Mouse (Mus musculus) urinary bladder, postnatal 0 days (tissue): ENCODE data around the gene Elavl3. TPM values are rescaled to one million over a fixed set of nuclear protein-coding genes. Genes with fewer than 3 reads are reported as not detected.

Experiments used
- polyA plus RNA-seq: library from polyadenylated mRNA; unstranded; fragments of >200 nt; fragmentation: Nextera tagmentation; extraction: Ambion mirVana; gene quantifications from 2 replicates; pipeline ENCODE4 v1.2.1, GENCODE M21; 2015

Gene Elavl3
- 0.05 TPM in 1 of 2 replicates, not detected in the other for polyA plus RNA-seq

DNA sequence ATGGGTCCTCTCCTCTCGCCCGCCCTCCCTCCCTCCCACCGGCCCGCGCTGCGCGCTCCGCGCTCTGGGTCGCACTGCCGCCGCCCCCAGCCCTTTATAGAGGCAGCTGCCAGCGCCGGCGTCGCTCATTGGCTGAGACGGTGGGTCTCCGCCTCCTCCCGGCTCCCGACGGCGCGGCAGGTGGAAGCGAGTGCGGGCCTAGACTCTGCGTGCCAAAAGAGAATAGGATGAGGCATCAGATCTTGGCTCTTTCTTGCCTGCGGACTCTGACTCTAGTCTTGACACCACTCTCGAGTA, at the start of gene Elavl3:
Gene Elavl3, minus strand, starts transcription at position 66 of the 297 bp plus-strand sequence.

DNA sequence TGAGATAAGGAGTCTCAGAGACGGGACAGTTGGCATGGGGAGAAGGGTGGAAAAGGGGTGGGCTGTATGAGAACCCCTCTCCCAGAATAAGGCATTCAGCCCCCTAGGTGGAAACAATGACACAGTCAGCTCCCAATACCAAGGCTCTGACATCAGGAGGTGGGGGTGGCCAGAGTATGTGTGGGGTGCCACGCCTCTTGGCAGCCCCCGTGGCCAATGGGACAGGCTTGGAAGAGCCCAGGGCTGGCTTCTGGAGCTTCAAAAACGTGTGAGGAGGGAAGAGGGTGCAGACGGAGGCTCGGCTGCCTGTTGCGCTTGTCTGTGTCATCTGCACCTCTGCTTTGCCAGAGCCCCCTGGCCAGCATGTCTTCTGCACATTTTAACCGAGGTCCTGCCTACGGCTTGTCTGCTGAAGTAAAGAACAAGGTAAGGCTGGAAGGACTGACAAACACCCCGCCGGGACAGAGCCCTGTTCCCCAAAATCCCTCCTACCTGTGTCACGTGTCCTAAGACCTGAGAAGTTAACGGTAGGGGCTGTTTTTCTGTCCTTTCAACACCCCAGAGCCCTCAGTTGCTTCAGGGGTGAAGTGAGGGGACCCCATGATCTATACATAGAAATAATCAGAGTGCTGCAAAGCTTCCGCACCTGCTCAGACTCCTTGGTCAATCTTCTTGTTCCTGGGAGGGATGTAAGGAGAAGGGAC, 47.3 kb upstream of the Elavl3 start, which contains the start of gene Cnn1:
Gene Cnn1, plus strand, starts transcription at position 224 of the 704 bp plus-strand sequence.

DNA sequence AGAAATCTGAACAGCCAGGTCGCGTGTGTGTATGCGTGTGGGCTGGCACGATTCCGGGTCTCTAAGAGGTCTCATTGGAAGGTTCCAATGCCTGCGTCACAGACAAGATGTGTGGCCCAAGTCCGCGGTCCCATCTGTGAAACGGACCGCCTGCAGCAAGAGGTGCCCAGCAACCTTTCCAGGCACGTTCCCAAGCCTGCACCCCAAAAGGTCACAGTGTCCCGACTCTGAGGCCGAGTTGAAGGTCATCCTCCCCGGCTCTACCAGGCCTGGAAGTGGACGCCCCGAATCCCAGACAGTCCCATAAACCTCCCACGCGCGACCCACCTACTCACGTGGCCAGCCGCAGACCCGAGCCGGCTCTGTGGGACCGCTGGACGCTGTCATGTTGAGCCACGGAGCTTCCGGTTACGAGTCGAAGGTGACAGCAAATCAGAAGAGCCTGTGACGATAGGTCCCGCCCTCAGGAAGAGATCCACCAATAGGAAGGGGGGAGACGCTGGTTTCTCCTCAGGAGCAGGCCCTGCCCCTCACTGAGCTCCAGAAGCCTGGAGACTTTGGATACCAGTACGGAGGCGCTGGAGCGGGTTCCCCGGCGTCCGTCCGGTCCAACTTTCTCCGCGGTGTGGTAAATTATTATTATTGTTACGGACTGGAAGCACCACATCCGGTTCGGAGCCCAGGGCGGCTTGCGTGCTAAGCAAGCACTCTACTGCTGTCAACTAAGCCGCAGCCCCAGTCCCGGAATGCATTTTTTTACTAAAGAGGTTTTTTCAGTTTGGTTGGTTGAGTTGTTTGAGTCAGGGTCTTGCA, 33.4 kb upstream of the Elavl3 start, which contains the start of gene Ecsit:
Gene Ecsit, minus strand, starts transcription at position 417 of the 813 bp plus-strand sequence.

DNA sequence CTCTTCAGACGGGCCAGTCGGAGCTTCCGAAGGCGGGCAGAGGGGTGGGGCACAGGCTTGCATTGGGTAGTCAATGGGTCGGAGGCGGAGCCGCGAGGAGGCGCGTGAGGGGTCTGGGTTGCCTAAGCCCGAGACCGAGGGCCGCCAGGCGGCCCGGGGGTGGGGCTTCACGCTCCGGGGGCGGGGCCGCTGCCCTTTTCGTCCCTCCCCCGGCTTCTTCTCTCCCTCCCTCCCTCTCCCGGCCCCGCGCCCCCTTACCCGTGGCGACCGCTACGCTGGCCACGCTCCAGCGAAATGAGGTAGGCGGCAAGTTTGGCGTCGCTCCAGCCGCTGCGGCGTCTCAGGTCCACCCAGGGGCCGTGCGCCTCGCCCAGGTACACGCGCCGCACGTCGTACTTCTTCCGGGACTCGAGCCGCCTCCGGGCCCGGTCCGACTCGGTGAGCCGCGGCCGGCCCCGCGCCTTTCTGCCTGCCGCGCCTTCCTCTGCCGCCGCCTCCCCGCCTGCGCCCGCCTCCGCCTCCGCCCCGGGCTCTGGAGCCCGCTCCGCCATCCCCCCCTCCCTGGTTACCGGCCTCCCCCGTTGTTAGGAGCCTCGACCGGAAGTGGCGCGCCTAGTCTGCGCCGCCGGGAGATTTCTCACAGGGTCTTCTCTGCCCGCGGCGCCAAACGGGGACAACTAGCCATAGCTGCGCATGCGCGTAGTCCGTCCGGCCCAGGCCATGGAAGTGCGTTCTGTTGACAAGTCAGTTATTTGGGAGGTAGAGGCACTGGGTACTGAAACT, 19.2 kb upstream of the Elavl3 start, which contains the start of the genes Gm49318 and Zfp653:
Gene Gm49318, minus strand, starts transcription at position 469 of the 783 bp plus-strand sequence.
Gene Zfp653, minus strand, starts transcription at position 586 of the 783 bp plus-strand sequence.

DNA sequence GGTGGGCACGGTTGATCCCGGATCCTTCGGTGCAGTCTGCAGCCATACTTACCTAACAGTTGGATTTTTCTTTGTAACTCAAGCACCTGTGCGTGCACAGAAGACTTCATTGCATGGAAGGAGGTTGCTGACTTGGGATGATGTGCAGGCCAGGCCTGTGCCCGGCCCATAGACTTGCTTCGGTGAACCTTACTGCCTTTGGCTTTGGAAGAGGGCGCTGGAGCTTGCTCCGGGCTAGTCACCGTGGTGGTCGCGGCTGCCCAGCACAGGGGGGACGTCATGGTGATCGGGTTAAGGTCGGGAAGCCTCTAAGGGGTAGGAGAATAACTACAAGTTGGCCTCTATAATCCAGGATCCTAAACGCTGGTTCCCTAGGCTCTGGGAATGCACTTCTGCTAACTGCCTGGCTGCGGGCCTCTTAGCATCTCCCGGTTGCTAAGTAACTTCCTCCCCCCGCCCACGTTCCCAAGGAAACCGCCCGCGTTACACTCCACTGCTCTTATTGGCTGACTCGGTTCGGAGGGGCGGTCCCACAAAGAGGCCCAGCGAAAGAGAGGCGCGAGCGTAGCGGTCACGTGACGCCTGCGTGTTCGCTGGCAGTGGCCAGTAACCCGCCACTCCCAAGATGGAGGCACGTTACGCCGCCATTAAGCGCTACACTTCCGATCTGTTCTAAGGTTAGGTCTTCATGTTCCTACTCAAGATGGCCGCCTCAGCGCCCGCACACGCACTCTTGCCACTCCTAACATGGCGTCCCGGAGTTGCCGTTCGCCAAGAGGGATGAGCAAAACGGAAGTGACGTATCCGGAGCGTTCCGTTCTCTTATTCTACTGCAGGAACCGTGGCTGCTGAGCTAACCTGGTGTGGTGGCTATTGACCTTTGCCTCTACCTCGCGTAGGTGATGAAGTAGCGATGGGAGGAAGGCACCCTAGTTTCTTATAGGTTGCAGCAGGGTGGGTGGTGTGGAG, 49.3 kb downstream of the Elavl3 start, which contains the start of the genes Ccdc151 and Prkcsh:
Gene Ccdc151, minus strand, starts transcription at position 441 of the 969 bp plus-strand sequence.
Gene Prkcsh, plus strand, starts transcription at position 613 of the 969 bp plus-strand sequence.

DNA sequence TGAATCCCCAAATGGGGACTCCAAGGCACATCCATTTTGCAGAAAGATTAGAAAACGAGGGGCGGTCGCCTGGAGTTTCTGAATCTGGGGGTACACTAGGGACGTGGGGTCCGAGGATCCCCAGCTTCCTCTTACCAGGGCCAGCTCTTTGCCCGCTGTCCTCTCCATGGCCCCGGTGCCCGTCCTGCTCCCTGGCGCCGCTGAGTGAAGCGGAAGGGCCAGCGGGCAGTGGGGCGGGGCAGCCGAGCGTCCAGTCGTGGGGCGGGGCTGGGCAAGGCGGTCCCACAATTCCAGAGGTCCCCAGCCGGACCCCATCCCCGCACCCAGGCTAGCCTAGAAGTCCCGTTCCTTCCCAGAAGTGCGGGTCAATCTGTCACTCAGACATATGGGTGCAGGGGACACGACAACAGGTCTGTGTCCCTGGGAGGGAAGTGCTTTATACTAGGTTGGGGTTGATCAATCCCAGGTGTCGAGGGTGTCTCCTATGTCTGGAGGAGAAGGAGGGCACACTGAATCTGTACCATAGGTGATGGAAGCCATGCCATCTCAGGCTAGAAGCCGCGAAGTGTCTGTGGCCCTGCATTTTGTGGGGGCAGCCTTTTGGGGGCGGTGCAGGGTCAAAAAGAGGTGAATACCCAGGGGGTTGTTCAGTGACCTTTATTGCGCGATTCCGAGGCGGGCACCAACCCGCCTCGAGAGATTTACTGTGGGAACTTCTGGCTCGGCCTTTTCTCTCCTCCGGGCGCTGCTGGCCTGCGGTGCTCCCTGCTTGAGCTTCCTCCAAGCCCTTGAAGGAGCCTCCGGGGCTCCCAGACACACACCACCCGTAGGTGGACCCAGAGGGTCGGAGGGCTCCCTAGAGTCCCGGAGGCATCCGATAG, 62.4 kb downstream of the Elavl3 start, which contains the start of gene Rgl3:
Gene Rgl3, minus strand, starts transcription at position 217 of the 881 bp plus-strand sequence.

Other genes with a start within 250 kb of the Elavl3 start
- gene Angptl8, start 216.5 kb downstream of the Elavl3 start, polyA plus RNA-seq: 0.44 and 0.45 TPM in 2 replicates
- 22.3 and 25.4 TPM in 2 replicates for gene Dock6, start 199.4 kb downstream of the Elavl3 start, polyA plus RNA-seq
- gene Rab3d, start 133.8 kb downstream of the Elavl3 start, polyA plus RNA-seq: 25.2 and 33.9 TPM in 2 replicates
- gene Ccdc159, start 124.6 kb downstream of the Elavl3 start, polyA plus RNA-seq: 1.6 and 2.0 TPM in 2 replicates
- 68.5 and 78.3 TPM in 2 replicates for gene Tmem205, start 124.5 kb downstream of the Elavl3 start, polyA plus RNA-seq
- 4.0 and 4.3 TPM in 2 replicates for gene Plppr2, start 115.0 kb downstream of the Elavl3 start, polyA plus RNA-seq
- 3.4 TPM in 2 replicates for gene Swsap1, start 96.3 kb downstream of the Elavl3 start, polyA plus RNA-seq
- 2.1 and 2.6 TPM in 2 replicates for gene Epor, start 88.5 kb downstream of the Elavl3 start, polyA plus RNA-seq
- 2.9 and 4.9 TPM in 2 replicates for gene Rgl3, start 62.6 kb downstream of the Elavl3 start, polyA plus RNA-seq
- gene Ccdc151, start 49.4 kb downstream of the Elavl3 start, polyA plus RNA-seq: not detected in 2 replicates
- 47.2 and 48.7 TPM in 2 replicates for gene Prkcsh, start 49.2 kb downstream of the Elavl3 start, polyA plus RNA-seq
- gene Gm49318, start 19.2 kb upstream of the Elavl3 start, polyA plus RNA-seq: not detected in 2 replicates
- 6.1 and 8.0 TPM in 2 replicates for gene Zfp653, start 19.4 kb upstream of the Elavl3 start, polyA plus RNA-seq
- gene Ecsit, start 33.4 kb upstream of the Elavl3 start, polyA plus RNA-seq: 39.5 and 42.3 TPM in 2 replicates
- gene Cnn1, start 47.2 kb upstream of the Elavl3 start, polyA plus RNA-seq: 4,929 and 6,173 TPM in 2 replicates
- 93.8 and 101 TPM in 2 replicates for gene Elof1, start 65.1 kb upstream of the Elavl3 start, polyA plus RNA-seq
- gene Acp5, start 83.7 kb upstream of the Elavl3 start, polyA plus RNA-seq: 9.1 and 9.8 TPM in 2 replicates
- gene Pigyl, start 104.8 kb upstream of the Elavl3 start, polyA plus RNA-seq: 85.8 and 88.4 TPM in 2 replicates
- 0.13 and 0.28 TPM in 2 replicates for gene Zfp872, start 136.1 kb upstream of the Elavl3 start, polyA plus RNA-seq
- gene Zfp809, start 173.7 kb upstream of the Elavl3 start, polyA plus RNA-seq: 27.7 and 30.7 TPM in 2 replicates
- 0.55 and 0.70 TPM in 2 replicates for gene Zfp599, start 207.9 kb upstream of the Elavl3 start, polyA plus RNA-seq